Mouse (Mus musculus) cerebellum, adult 8-10 months (tissue): ENCODE data around the gene Olfr324.

ENCODE experiments used
- DNase-seq: peaks from one replicate; pipeline ENCODE4 v3.0.0; 2022

Gene Olfr324

GRCm38 (mm10) chr11:58594814-58595213 is at the start of gene Olfr324:
Gene Olfr324 (plus strand): TSS chr11:58595114.
- no peak for DNase-seq

- no peak for DNase-seq
These were observed 48.6 kb upstream of the Olfr324 start, which contains the start of gene Olfr329-ps for GRCm38 (mm10) chr11:58546322-58546721. Gene Olfr329-ps (minus strand): TSS chr11:58546422.

GRCm38 (mm10) chr11:58555536-58555935 is 39.4 kb upstream of the Olfr324 start, which contains the start of gene Olfr328:
Gene Olfr328 (minus strand): TSS chr11:58555636.
- no peak for DNase-seq

- no peak for DNase-seq
These were observed 24.5 kb upstream of the Olfr324 start, which contains the start of gene Olfr224 for GRCm38 (mm10) chr11:58570405-58570804. Gene Olfr224 (minus strand): TSS chr11:58570553.

DNA sequence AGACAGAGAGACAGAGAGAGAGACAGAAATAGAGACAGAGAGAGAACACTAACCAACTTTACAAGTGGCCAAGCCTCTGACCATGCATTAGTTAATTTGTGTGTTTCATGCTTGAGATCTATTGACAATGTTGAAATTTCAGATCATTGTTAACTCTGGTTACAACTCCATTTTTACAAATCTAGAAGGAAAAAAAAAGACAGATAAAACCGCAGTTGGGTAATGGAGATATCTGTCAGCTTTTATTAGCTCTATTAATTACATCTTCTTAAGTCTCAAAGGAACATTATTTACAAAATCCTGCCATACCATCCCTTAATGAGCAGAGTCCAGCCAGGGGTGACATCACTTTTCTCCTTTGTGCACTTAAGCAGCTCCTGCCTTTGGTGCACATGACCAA is 17.5 kb upstream of the Olfr324 start, which contains the start of gene Olfr325:
Gene Olfr325, plus strand, starts transcription at position 301 of the 400 bp plus-strand sequence.
- no peak for DNase-seq

DNA sequence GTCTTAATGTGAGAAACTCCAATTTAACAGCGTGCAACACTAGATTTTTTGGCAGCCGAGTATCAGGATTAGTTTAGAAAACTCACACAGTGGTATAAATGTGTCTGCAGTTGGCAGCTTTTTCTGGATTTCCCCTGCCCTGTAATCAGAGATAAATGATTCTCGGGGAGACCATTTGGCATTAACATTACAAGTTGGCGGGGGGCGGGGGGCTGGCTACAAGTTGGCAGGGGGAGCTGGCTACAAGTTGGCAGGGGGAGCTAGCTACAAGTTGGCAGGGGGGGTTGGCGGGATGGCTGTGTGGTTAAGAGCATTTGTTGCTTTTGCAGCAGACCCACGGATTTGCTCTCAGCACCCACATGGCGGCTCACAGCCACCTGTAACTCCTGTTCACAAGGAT is 16.3 kb upstream of the Olfr324 start:
- no peak for DNase-seq

- peak; percentile 6 for DNase-seq
These were observed 7.0 kb upstream of the Olfr324 start for GRCm38 (mm10) chr11:58587898-58588348.

DNA sequence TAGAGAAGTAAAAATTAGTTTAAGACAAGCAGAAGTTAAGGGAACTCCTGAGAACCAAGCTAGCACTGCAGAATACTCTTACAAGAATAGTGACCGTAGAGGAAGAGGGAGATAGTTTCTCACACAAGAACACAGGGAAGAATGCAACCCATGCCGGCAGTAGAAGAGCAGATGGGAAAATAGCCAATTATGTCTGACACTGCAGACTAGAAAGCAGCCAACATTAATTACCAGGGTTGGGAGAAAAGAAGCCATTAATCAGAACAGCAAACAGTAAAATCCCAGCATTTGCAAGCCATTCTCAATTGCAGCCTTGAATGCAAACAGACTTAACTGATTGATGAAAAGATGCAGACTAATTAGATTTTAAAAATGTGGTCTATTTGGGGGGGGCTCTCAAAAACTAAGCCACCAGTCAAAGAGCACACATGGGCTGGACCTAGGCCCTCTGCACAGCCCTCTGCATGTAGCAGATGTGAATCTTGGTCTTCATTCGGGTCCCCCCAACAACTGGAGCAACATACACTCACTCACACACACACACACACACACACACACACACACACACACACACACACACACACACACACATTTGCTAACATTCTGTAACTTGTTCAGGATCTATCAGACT is 6.2 kb upstream of the Olfr324 start:
- no peak for DNase-seq

DNA sequence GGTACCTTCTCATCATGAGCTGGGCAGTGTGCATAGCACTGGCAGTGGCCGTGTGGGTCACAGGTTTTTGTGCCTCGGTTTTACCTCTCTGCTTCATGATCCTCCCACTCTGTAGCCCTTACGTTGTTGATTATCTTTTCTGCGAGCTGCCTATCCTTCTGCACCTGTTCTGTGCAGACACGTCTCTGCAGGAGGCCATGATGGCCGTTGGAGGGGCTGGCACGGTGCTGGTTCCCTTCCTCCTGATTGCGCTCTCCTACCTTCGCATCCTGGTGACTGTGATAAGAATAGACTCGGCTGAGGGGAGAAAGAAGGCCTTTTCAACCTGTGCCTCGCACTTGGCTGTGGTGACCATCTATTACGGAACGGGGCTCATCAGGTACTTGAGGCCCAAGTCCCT is 2.9 kb downstream of the Olfr324 start:
- no peak for DNase-seq

DNA sequence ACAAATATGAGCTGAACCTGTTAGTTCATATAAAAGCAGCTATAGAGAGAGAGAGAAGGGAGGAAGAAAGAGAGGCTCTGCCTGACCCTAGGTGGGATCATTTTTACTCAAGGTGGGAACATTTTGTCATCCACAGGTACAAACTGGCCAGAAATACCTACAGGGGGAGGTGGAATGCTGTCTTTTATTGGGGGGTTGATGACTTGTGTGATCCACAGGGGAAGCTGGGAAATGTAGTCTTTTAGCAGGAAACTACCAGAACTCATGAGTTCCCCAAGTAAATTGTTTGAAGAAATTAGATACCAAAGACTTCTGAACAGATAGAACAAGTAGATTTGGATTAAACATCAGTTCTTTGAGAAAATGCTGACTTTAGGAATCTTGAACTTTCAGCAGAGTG is 7.1 kb downstream of the Olfr324 start:
- DNase-seq = no peak

DNA sequence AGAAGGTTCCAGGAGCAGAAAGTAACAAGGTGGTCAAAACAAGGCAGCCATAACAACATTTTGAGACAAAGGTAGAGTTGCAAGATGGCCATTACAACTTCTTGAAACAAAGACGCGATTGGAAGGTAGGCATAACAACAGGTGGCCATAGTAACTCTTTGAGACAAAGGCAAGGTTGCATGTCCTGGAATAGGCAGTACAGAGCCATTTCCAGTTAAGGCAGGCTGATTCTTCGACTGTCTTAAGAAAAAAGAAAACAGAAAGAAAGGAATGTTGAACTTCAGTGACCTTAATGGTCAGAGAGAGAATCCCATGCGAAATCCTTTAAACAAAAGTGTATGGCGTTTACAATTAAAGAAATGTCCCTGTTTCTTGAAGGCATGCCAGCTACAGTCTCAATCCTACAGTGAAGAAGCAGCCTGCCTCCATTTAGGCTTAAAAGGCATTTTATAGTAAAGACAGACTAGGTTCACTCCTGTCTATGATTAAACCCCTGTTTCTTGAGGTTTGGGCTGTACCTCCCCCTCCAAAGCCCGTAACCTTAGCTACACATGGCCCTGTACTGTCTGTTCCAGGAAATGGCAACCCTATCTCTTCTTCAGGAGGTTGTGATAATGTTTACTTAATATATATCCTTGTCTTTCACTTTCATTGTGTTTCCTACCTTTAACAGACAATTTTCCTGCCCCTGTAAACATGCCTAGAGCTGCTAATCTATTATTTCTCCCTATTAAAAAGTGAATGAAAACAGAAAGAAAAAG is 8.1 kb downstream of the Olfr324 start:
- DNase-seq = no peak

DNA sequence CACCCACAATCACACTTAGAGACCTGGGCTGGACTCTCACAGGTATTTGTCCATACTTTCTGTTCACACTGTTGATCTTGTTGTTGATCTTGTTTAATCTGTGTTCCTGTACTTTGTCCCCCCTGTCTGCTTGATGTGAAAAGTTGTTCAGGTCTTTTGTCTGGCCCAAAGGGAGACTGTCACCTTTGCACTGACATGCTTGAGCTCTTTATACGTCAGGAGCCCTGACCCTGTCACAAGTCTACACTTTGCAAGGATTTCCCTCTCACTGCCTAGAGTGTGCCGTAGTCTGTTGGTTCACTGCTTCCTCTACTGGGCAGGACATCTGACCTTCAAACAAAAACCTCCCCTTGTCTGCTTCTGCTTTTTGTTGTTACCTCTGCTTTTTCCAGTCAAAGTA is 9.8 kb downstream of the Olfr324 start:
- no peak for DNase-seq

GRCm38 (mm10) chr11:58605228-58605627 is 10.3 kb downstream of the Olfr324 start:
- DNase-seq = no peak

- DNase-seq = no peak
These were observed 11.4 kb downstream of the Olfr324 start for GRCm38 (mm10) chr11:58606177-58606919.

- DNase-seq = no peak
These were observed 12.1 kb downstream of the Olfr324 start for GRCm38 (mm10) chr11:58607030-58607429.

GRCm38 (mm10) chr11:58613359-58613758 is 18.4 kb downstream of the Olfr324 start:
- no peak for DNase-seq

DNA sequence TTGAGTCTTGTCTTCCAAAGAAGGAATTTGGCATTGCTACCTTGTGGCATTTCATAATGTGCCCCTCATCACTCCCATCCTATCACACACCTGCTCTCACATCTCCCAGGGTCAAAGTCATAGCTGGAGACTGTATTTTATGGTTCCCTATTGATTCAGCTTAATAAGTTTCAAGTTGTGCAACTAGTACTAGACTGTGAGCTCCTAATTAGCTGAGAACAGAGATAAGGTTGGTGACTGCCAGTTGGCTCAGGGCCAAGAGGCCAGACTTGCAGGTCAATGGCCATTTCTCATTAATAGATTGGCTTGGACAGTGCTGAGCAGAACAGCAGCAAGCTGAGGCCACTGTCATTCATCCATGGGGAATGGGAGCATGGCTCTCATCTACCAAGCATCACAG is 19.6 kb downstream of the Olfr324 start:
- DNase-seq = no peak

DNA sequence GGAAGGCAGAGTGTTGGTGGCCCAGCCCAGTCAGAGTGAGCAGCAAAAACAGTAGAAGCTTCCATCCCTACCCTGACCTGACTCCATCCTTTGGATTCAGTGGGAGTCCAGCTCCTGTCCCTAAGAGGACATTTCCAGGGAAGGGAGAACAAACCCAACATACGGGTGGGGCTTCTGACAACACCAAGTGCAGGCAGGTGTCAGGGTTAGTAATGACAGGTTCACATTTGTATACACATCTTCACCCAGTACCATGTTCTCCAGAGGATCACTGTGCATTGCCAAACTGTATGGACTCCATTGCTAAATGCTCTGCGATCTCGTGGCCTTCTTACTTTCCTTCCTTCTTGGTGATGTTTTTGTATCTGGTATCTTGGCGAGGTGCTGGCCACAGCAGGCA is 21.1 kb downstream of the Olfr324 start, which contains the start of gene 2210407C18Rik:
Gene 2210407C18Rik, minus strand, starts transcription at position 101 of the 400 bp plus-strand sequence.
- no peak for DNase-seq

- no peak for DNase-seq
These were observed 23.5 kb downstream of the Olfr324 start for GRCm38 (mm10) chr11:58618369-58618768.

DNA sequence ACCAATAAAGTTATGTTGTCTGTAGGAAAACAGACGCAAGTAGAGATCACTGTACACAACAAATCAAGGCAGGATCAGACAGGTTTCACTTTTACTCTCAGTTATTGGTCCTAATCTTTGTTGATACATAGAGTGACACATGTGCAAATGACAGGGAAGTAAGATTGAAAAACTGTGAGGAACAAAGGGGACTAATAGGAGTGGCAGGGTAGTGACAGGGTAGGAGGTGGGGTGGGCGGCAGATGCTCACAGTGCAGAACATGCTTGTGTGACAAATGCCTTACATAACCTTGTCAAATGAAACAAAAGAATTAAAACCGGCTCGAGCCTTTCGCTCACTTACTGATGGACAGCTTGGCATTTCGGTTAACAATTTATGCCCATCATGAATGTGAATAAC is 23.9 kb downstream of the Olfr324 start:
- DNase-seq = no peak

GRCm38 (mm10) chr11:58626146-58626545 is 31.2 kb downstream of the Olfr324 start:
- DNase-seq = no peak

DNA sequence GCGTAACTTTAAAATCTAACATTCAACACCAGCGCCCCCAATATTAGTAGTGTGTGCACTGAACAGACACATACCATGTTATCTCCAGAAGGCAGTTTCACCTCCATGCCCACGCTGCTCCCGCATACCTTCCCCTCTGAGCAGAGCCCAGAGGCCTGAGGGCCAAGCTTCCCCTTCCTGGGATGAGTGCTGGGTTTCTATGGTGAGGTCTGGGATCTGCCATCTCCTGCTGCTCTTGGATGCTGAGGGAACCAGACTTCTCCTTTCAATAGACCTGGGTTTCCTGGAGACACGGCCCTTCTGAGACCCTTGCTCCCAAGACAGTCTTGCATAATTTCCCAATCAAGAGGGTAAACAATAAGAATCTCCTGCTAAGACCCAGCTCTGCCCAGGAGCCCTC is 35.5 kb downstream of the Olfr324 start, which contains the start of gene Olfr323:
Gene Olfr323, minus strand, starts transcription at position 101 of the 400 bp plus-strand sequence.
- DNase-seq = no peak

DNA sequence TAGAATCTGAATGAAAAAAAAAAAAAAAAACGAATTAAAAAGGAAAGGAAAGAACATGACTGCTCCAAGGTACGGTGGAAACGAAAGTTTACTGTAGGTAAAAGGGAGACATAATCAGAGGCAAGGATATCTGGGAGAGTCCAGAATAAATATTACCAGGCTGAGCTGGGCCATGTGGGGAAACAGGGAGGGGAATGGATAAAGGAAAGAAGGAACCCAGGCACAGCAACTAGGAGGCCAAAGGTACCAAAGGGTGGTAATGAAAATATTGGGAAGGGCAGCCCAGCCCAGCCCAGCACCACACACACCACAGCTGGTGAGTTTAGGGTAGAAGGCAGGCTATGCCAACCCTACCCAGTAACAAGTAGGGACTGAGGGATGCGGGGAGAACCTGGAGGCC is 40.0 kb downstream of the Olfr324 start:
- no peak for DNase-seq
